Mouse (Mus musculus): ENCODE measurements at regions not wholly inside any gene's neighbourhood (a gene's known extent, or its start where the extent isn't known, plus 50 kb on each side); places are given as distances from the start of the nearest gene placed in this dataset.

- H3K36me3 ChIP-seq: no peaks in the 10 kb centered on the region
- H3K4me1 ChIP-seq (replicated peaks): no peaks in the 10 kb centered on the region
- 59% methylated on average over 6 of the region's 6 CpGs for whole genome bisulfite sequencing (ENCODE audit: insufficient replicate concordance)
- H3K4me3 ChIP-seq (replicated peaks): no peak overlapping the region
- H3K9me3 ChIP-seq (replicated peaks): no peaks in the 10 kb centered on the region
- H3K27ac ChIP-seq: no peak overlapping the region
- ATAC-seq (ENCODE audit: low read depth) (no peak), DNase-seq (no peak)
- H3K27me3 ChIP-seq: no peaks in the 10 kb centered on the region
- no peak overlapping the region for H3K4me2 ChIP-seq
- H3K9ac ChIP-seq: no peak overlapping the region
Observed at GRCm38 (mm10) chr15:93731161-93731560, 135.5 kb upstream of the Prickle1 start.

- Histone ChIP-seq H3K4me2 (no peak overlapping the region), H3K9ac (no peak overlapping the region), H3K4me3 (replicated peaks) (no peak overlapping the region), H3K27ac (no peak overlapping the region), H3K9me3 (replicated peaks) (no peaks in the 10 kb centered on the region), H3K36me3 (no peaks in the 10 kb centered on the region), H3K27me3 (no peaks in the 10 kb centered on the region), H3K4me1 (replicated peaks) (no peaks in the 10 kb centered on the region)
- WGBS (ENCODE audit: insufficient replicate concordance): 63% methylated on average over 4 of the region's 4 CpGs
- ATAC-seq (ENCODE audit: low read depth) (no peak), DNase-seq (no peak)
Observed at GRCm38 (mm10) chr15:93715443-93715842, 119.8 kb upstream of the Prickle1 start.

- Histone ChIP-seq H3K4me2 (no peak overlapping the region), H3K9ac (no peak overlapping the region), H3K27ac (no peak overlapping the region), H3K4me3 (replicated peaks) (no peak overlapping the region), H3K36me3 (no peaks in the 10 kb centered on the region), H3K9me3 (replicated peaks) (no peaks in the 10 kb centered on the region), H3K27me3 (no peaks in the 10 kb centered on the region), H3K4me1 (replicated peaks) (no peaks in the 10 kb centered on the region)
- no peak for DNase-seq
- ATAC-seq (ENCODE audit: low read depth): no peak
- 76% methylated on average over 7 of the region's 7 CpGs for WGBS (ENCODE audit: insufficient replicate concordance)
Observed at GRCm38 (mm10) chr15:93713428-93713827, 117.7 kb upstream of the Prickle1 start.

- Histone ChIP-seq H3K36me3 (no peaks in the 10 kb centered on the region), H3K4me2 (no peak overlapping the region), H3K9ac (no peak overlapping the region), H3K27me3 (no peaks in the 10 kb centered on the region), H3K4me3 (replicated peaks) (no peak overlapping the region), H3K4me1 (replicated peaks) (no peaks in the 10 kb centered on the region), H3K27ac (no peak overlapping the region), H3K9me3 (replicated peaks) (no peaks in the 10 kb centered on the region)
- DNase-seq (no peak), ATAC-seq (ENCODE audit: low read depth) (no peak)
- WGBS (ENCODE audit: insufficient replicate concordance): 40% methylated on average over 10 of the region's 10 CpGs
Observed at GRCm38 (mm10) chr15:93712594-93712993, 116.9 kb upstream of the Prickle1 start.

GRCm38 (mm10) chr15:93711150-93711784 lies 115.6 kb upstream of the Prickle1 start:
- no peak overlapping the region for H3K9ac ChIP-seq
- no peaks in the 10 kb centered on the region for H3K9me3 ChIP-seq (replicated peaks)
- 77% methylated on average over 13 of the region's 13 CpGs for WGBS (ENCODE audit: insufficient replicate concordance)
- no peaks in the 10 kb centered on the region for H3K36me3 ChIP-seq
- no peaks in the 10 kb centered on the region for H3K27me3 ChIP-seq
- no peak overlapping the region for H3K27ac ChIP-seq
- H3K4me2 ChIP-seq: no peak overlapping the region
- DNase-seq (no peak), ATAC-seq (ENCODE audit: low read depth) (no peak)
- no peaks in the 10 kb centered on the region for H3K4me1 ChIP-seq (replicated peaks)
- H3K4me3 ChIP-seq (replicated peaks): no peak overlapping the region

- Histone ChIP-seq H3K27me3 (no peaks in the 10 kb centered on the region), H3K9ac (no peak overlapping the region), H3K4me3 (replicated peaks) (no peak overlapping the region), H3K9me3 (replicated peaks) (no peaks in the 10 kb centered on the region), H3K4me2 (no peak overlapping the region), H3K27ac (no peak overlapping the region), H3K4me1 (replicated peaks) (no peaks in the 10 kb centered on the region), H3K36me3 (no peaks in the 10 kb centered on the region)
- WGBS (ENCODE audit: insufficient replicate concordance): 75% methylated on average over 15 of the region's 15 CpGs
- no peak for DNase-seq
- ATAC-seq (ENCODE audit: low read depth): no peak
Observed at GRCm38 (mm10) chr15:93710493-93711149, 114.9 kb upstream of the Prickle1 start.

- no peak for DNase-seq
- Histone ChIP-seq H3K9me3 (replicated peaks) (no peaks in the 10 kb centered on the region), H3K4me2 (no peak overlapping the region), H3K4me3 (replicated peaks) (no peak overlapping the region), H3K27ac (no peak overlapping the region), H3K4me1 (replicated peaks) (no peaks in the 10 kb centered on the region), H3K36me3 (no peaks in the 10 kb centered on the region), H3K9ac (no peak overlapping the region), H3K27me3 (no peaks in the 10 kb centered on the region)
- WGBS (ENCODE audit: insufficient replicate concordance): 52% methylated on average over 11 of the region's 11 CpGs
- no peak for ATAC-seq (ENCODE audit: low read depth)
Observed at GRCm38 (mm10) chr15:93706366-93706930, 110.8 kb upstream of the Prickle1 start.

- no peaks in the 10 kb centered on the region for H3K9me3 ChIP-seq (replicated peaks)
- no peak overlapping the region for H3K27ac ChIP-seq
- ATAC-seq (ENCODE audit: low read depth) (no peak), DNase-seq (no peak)
- no peak overlapping the region for H3K4me2 ChIP-seq
- H3K9ac ChIP-seq: no peak overlapping the region
- no peaks in the 10 kb centered on the region for H3K27me3 ChIP-seq
- H3K4me3 ChIP-seq (replicated peaks): no peak overlapping the region
- H3K36me3 ChIP-seq: no peaks in the 10 kb centered on the region
- H3K4me1 ChIP-seq (replicated peaks): no peaks in the 10 kb centered on the region
- WGBS (ENCODE audit: insufficient replicate concordance): 69% methylated on average over 4 of the region's 4 CpGs
Observed at GRCm38 (mm10) chr15:93705651-93706050, 110.0 kb upstream of the Prickle1 start.

- Histone ChIP-seq H3K4me3 (replicated peaks) (no peak overlapping the region), H3K4me1 (replicated peaks) (no peaks in the 10 kb centered on the region), H3K27me3 (no peaks in the 10 kb centered on the region), H3K27ac (no peak overlapping the region), H3K9ac (no peak overlapping the region), H3K4me2 (no peak overlapping the region), H3K36me3 (no peaks in the 10 kb centered on the region), H3K9me3 (replicated peaks) (no peaks in the 10 kb centered on the region)
- ATAC-seq (ENCODE audit: low read depth) (no peak), DNase-seq (no peak)
- 58% methylated on average over 1 of the region's 1 CpGs for WGBS (ENCODE audit: insufficient replicate concordance)
Observed at GRCm38 (mm10) chr15:93705109-93705508, 109.4 kb upstream of the Prickle1 start.

GRCm38 (mm10) chr15:93701017-93701416 lies 105.3 kb upstream of the Prickle1 start:
- Histone ChIP-seq H3K36me3 (no peaks in the 10 kb centered on the region), H3K4me3 (replicated peaks) (no peak overlapping the region), H3K27ac (no peak overlapping the region), H3K9me3 (replicated peaks) (no peaks in the 10 kb centered on the region), H3K9ac (no peak overlapping the region), H3K4me1 (replicated peaks) (no peaks in the 10 kb centered on the region), H3K4me2 (no peak overlapping the region), H3K27me3 (no peaks in the 10 kb centered on the region)
- no peak for DNase-seq
- 70% methylated on average over 10 of the region's 10 CpGs for WGBS (ENCODE audit: insufficient replicate concordance)
- ATAC-seq (ENCODE audit: low read depth): no peak

GRCm38 (mm10) chr15:93699971-93700370 lies 104.3 kb upstream of the Prickle1 start:
- no peaks in the 10 kb centered on the region for H3K36me3 ChIP-seq
- no peak for ATAC-seq (ENCODE audit: low read depth)
- no peaks in the 10 kb centered on the region for H3K9me3 ChIP-seq (replicated peaks)
- H3K27ac ChIP-seq: no peak overlapping the region
- WGBS (ENCODE audit: insufficient replicate concordance): 64% methylated on average over 9 of the region's 9 CpGs
- H3K4me2 ChIP-seq: no peak overlapping the region
- no peaks in the 10 kb centered on the region for H3K27me3 ChIP-seq
- H3K4me3 ChIP-seq (replicated peaks): no peak overlapping the region
- no peaks in the 10 kb centered on the region for H3K4me1 ChIP-seq (replicated peaks)
- no peak overlapping the region for H3K9ac ChIP-seq
- no peak for DNase-seq
